Mouse (Mus musculus) spleen, adult 2 months (tissue): Measurements from ENCODE around the gene Bmper. TPM values are rescaled to one million over a fixed set of nuclear protein-coding genes. Genes with fewer than 3 reads are reported as not detected.

ENCODE experiments used
- DNase-seq, 2 experiments: peaks; one replicate each; pipeline versions ENCODE4 v3.0.0 to v3.0.0-alpha.2; 2012 to 2021; ENCODE audit warnings: low spot score in 2 of 2, low read depth in 1 of 2
- H3K27ac ChIP-seq: fragments of 200-500 bp; 2 replicates; pipeline ENCODE4 v1.5.1; 2012; ENCODE audit warnings: low read length, inconsistent platforms; ENCODE audit not compliant: insufficient read depth
- H3K27me3 ChIP-seq: fragments of 200-500 bp; 2 replicates; pipeline ENCODE4 v1.6.1; 2012; ENCODE audit warnings: mild to moderate bottlenecking, moderate library complexity, low read length, inconsistent platforms; ENCODE audit not compliant: control insufficient read depth, insufficient read depth
- H3K36me3 ChIP-seq: fragments of 200-500 bp; 2 replicates; pipeline ENCODE4 v1.6.1; 2012; ENCODE audit warnings: mild to moderate bottlenecking, low read length, inconsistent platforms; ENCODE audit not compliant: control insufficient read depth, insufficient read depth
- H3K4me1 ChIP-seq: fragments of 200-500 bp; 2 replicates; pipeline ENCODE4 v1.6.1; 2011; ENCODE audit warnings: inconsistent platforms; ENCODE audit not compliant: control insufficient read depth, insufficient read depth, insufficient read length
- H3K4me3 ChIP-seq: fragments of 200-500 bp; 2 replicates; pipeline ENCODE4 v1.5.1; 2011; ENCODE audit warnings: mild to moderate bottlenecking, inconsistent platforms; ENCODE audit not compliant: insufficient read depth, insufficient read length; ENCODE audit errors: extremely low read depth
- CTCF ChIP-seq: fragments of 200-500 bp; IDR thresholded peaks from 2 replicates; pipeline ENCODE4 v1.5.1; 2011; ENCODE audit warnings: mild to moderate bottlenecking, inconsistent platforms; ENCODE audit not compliant: insufficient read depth, insufficient read length, insufficient replicate concordance; ENCODE audit errors: extremely low read depth
- POLR2A ChIP-seq: fragments of 200-500 bp; IDR thresholded peaks from 2 replicates; pipeline ENCODE4 v1.6.1; 2011; ENCODE audit warnings: low read depth, low read length, inconsistent platforms
- WGBS: fragments of 180-500 bp; shearing (Covaris S2); methylation state at CpG from one replicate; pipeline ENCODE4 v1.1.7; 2018; 5-methylcytosine and 5-hydroxymethylcytosine counted together
- polyA plus RNA-seq: library from polyadenylated mRNA; depleted of rRNA; stranded (reverse); fragments of >200 nt; gene quantifications from 2 replicates; pipeline ENCODE4 v1.2.3, GENCODE M21; 2012

Gene Bmper
- polyA plus RNA-seq, 1 experiment = 0.44 TPM

- no peaks in the 10 kb centered on the region for H3K36me3 ChIP-seq
- peaks cover 14% of the 10 kb centered on the region for H3K27me3 ChIP-seq
- H3K4me3 ChIP-seq = peak overlapping the region; percentile 9; the same call in 1 of the 2 replicates
- TF ChIP-seq CTCF = no peak
- no peak for TF ChIP-seq POLR2A
- H3K4me1 ChIP-seq = no peaks in the 10 kb centered on the region; the same call in 1 of the 2 replicates
- no peak overlapping the region for H3K27ac ChIP-seq
- DNase-seq = no peak
- WGBS = 7% methylated on average over 29 of the region's 29 CpGs
Measured at GRCm38 (mm10) chr9:23223549-23224077, 737 bp downstream of the Bmper start.

- Histone ChIP-seq H3K4me3 (no peak overlapping the region), H3K36me3 (no peaks in the 10 kb centered on the region), H3K4me1 (no peaks in the 10 kb centered on the region), H3K27me3 (no peaks in the 10 kb centered on the region), H3K27ac (no peak overlapping the region)
- DNase-seq = no peak
- WGBS = 91% methylated on average over 8 of the region's 8 CpGs
- TF ChIP-seq CTCF (no peak), POLR2A (no peak)
Measured at GRCm38 (mm10) chr9:23233464-23234121, 10.7 kb downstream of the Bmper start.

- H3K36me3 ChIP-seq = no peaks in the 10 kb centered on the region
- H3K4me3 ChIP-seq = no peak overlapping the region
- DNase-seq = no peak
- 26% methylated on average over 6 of the region's 6 CpGs for WGBS
- TF ChIP-seq CTCF = no peak
- H3K27ac ChIP-seq = no peak overlapping the region
- H3K4me1 ChIP-seq = no peaks in the 10 kb centered on the region
- no peaks in the 10 kb centered on the region for H3K27me3 ChIP-seq
Measured at GRCm38 (mm10) chr9:23235368-23236002, 12.6 kb downstream of the Bmper start.

DNA sequence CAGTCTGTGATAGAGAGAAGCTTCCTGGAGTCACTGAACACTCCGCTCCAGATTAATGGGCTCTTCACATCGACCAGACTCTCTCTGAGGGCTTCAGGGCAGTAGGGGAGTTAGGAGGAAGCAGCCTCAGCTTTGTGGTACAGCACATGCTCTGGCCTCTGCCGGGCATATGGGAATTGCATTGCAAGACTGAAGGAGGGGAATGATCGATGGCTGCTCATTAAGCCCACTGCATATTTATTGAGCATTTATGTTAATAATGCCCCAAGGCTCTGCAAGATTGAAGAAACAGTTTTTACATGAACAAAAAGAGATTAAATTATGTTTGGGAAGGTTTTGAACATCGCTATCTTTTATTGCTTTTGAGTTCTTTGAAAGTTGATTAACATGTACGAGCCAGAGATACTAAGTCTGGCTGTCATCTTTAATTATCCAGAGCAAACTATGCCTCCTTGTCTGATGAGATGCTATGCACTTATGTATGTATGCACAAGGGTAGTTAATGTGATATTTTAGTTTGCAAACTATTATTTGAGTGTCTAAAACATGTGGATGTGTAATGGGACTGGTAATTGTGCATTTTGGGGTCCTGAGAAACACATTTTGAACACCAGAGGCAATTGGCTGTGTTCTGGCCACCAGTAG lies 13.9 kb downstream of the Bmper start:
- 77% methylated on average over 6 of the region's 6 CpGs for WGBS
- H3K27ac ChIP-seq = no peak overlapping the region
- DNase-seq = no peak
- no peaks in the 10 kb centered on the region for H3K36me3 ChIP-seq
- no peak overlapping the region for H3K4me3 ChIP-seq
- H3K4me1 ChIP-seq = no peaks in the 10 kb centered on the region
- TF ChIP-seq POLR2A (no peak), CTCF (no peak)
- no peaks in the 10 kb centered on the region for H3K27me3 ChIP-seq

DNA sequence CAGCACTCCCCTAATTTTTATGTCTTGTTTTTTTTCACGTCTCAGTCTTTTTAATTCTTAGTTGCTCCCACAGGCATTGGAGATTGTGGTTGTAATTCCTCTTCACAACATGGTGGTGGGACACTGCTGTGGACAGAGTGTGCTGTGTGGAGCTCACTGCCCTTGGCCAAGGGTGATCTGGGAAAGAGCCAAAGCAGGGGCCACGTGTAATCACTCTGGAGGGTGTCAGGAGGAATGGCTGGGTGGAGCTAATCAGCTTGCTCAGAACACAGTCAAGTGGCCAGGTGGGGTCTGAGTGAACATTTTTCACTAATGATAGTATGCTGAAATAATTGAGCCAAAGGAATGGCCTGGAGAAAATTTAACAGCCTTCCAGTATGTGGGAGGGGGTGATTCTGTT lies 16.1 kb downstream of the Bmper start:
- 65% methylated on average over 2 of the region's 2 CpGs for WGBS
- no peak for DNase-seq
- H3K36me3 ChIP-seq = no peaks in the 10 kb centered on the region
- no peak for TF ChIP-seq POLR2A
- no peak for TF ChIP-seq CTCF
- H3K4me3 ChIP-seq = no peak overlapping the region
- H3K27me3 ChIP-seq = no peaks in the 10 kb centered on the region
- H3K4me1 ChIP-seq = no peaks in the 10 kb centered on the region
- H3K27ac ChIP-seq = no peak overlapping the region

GRCm38 (mm10) chr9:23242911-23243310 lies 20.0 kb downstream of the Bmper start:
- H3K36me3 ChIP-seq = no peaks in the 10 kb centered on the region
- no peak overlapping the region for H3K27ac ChIP-seq
- no peak overlapping the region for H3K4me3 ChIP-seq
- H3K27me3 ChIP-seq = no peaks in the 10 kb centered on the region
- TF ChIP-seq POLR2A = no peak
- no peak for TF ChIP-seq CTCF
- 84% methylated on average over 3 of the region's 3 CpGs for WGBS
- no peaks in the 10 kb centered on the region for H3K4me1 ChIP-seq
- no peak for DNase-seq

GRCm38 (mm10) chr9:23243869-23244268 lies 21.0 kb downstream of the Bmper start:
- WGBS = 74% methylated on average over 6 of the region's 6 CpGs
- no peaks in the 10 kb centered on the region for H3K27me3 ChIP-seq
- DNase-seq = no peak
- no peaks in the 10 kb centered on the region for H3K4me1 ChIP-seq
- H3K27ac ChIP-seq = no peak overlapping the region
- no peaks in the 10 kb centered on the region for H3K36me3 ChIP-seq
- TF ChIP-seq POLR2A = no peak
- no peak for TF ChIP-seq CTCF
- H3K4me3 ChIP-seq = no peak overlapping the region
